Mouse (Mus musculus) lung, embryonic 16.5 days (tissue): Measurements from ENCODE around the gene Lrrc23. TPM values are rescaled to one million over a fixed set of nuclear protein-coding genes. Genes with fewer than 3 reads are reported as not detected.
A peak's percentile ranks its signal among the peaks of the same experiment; 100 is the strongest.

Source experiments
- ATAC-seq: fragments of 200-750 bp; cut with Nextera tagmentation; 2 replicates; pipeline ENCODE4 v1.8.0; 2017; ENCODE audit warnings: low read depth, mild to moderate bottlenecking, moderate library complexity
- H3K27ac ChIP-seq: fragments of 300-500 bp; sonication (generic); 2 replicates; pipeline ENCODE4 v1.5.1; 2014; ENCODE audit warnings: mild to moderate bottlenecking, control low read depth, low read length
- H3K27me3 ChIP-seq: fragments of 300-500 bp; sonication (generic); 2 replicates; pipeline ENCODE4 v1.6.1; 2014; ENCODE audit warnings: low read depth, low read length, mixed read lengths; ENCODE audit not compliant: control insufficient read depth, insufficient read depth
- H3K36me3 ChIP-seq: fragments of 300-500 bp; sonication (generic); 2 replicates; pipeline ENCODE4 v1.6.1; 2014; ENCODE audit warnings: low read length; ENCODE audit not compliant: control insufficient read depth, insufficient read depth
- H3K4me1 ChIP-seq: fragments of 300-500 bp; sonication (generic); replicated peaks from 2 replicates; pipeline ENCODE4 v1.6.1; 2014; ENCODE audit warnings: low read length, mixed read lengths; ENCODE audit not compliant: control insufficient read depth, insufficient read depth
- H3K4me2 ChIP-seq: fragments of 300-500 bp; sonication (generic); 2 replicates; pipeline ENCODE4 v1.6.1; 2014; ENCODE audit warnings: low read depth, low read length, control low read depth
- H3K4me3 ChIP-seq: fragments of 300-500 bp; sonication (generic); 2 replicates; pipeline ENCODE4 v1.5.1; 2014; ENCODE audit warnings: mild to moderate bottlenecking, low read length, control low read depth
- H3K9ac ChIP-seq: fragments of 300-500 bp; sonication (generic); 2 replicates; pipeline ENCODE4 v1.6.1; 2014; ENCODE audit warnings: low read length, control low read depth
- H3K9me3 ChIP-seq: fragments of 300-500 bp; sonication (generic); 2 replicates; pipeline ENCODE4 v1.6.1; 2016; ENCODE audit warnings: low read length; ENCODE audit not compliant: control insufficient read depth
- WGBS: fragments of 180-500 bp; shearing (Covaris S2); extraction: QIAGEN DNeasy Blood & Tissue Kit; methylation state at CpG from one replicate; pipeline ENCODE4 v1.1.7; 2014; 5-methylcytosine and 5-hydroxymethylcytosine counted together
- polyA plus RNA-seq: library from polyadenylated mRNA; unstranded; fragments of >200 nt; fragmentation: Nextera tagmentation; extraction: Ambion mirVana; gene quantifications from 2 replicates; pipeline ENCODE4 v1.2.1, GENCODE M21; 2015

Lrrc23 gene
- polyA plus RNA-seq, 1 experiment from 2014 or later: 34.0 TPM

GRCm38 (mm10) chr6:124765951-124766350, 13.6 kb downstream of the Lrrc23 start:
- Histone ChIP-seq H3K4me3 (no peak overlapping the region), H3K27me3 (peaks cover 3% of the 10 kb centered on the region), H3K4me2 (no peak overlapping the region)

GRCm38 (mm10) chr6:124759259-124759658, 20.3 kb downstream of the Lrrc23 start:
- Histone ChIP-seq H3K27me3 (no peaks in the 10 kb centered on the region), H3K36me3 (no peaks in the 10 kb centered on the region), H3K9ac (peak overlapping the region; percentile 92), H3K9me3 (no peaks in the 10 kb centered on the region), H3K4me2 (peak overlapping the region; percentile 53), H3K4me3 (no peak overlapping the region; the same call in 1 of the 2 replicates), H3K27ac (peak overlapping the region; percentile 97), H3K4me1 (peaks cover 33% of the 10 kb centered on the region)
- ATAC-seq: no peak
- 3% methylated on average over 5 of the region's 5 CpGs for WGBS

More at GRCm38 (mm10) chr6:124765951-124766350, 13.6 kb downstream of the Lrrc23 start:
- Histone ChIP-seq H3K36me3 (no peaks in the 10 kb centered on the region), H3K27ac (no peak overlapping the region), H3K9me3 (no peaks in the 10 kb centered on the region), H3K9ac (no peak overlapping the region), H3K4me1 (peaks cover 12% of the 10 kb centered on the region; the same call in 1 of the 2 replicates)
- ATAC-seq: no peak
- 82% methylated on average over 7 of the region's 7 CpGs for WGBS

GRCm38 (mm10) chr6:124758849-124759232, 20.7 kb downstream of the Lrrc23 start:
- Histone ChIP-seq H3K36me3 (no peaks in the 10 kb centered on the region), H3K4me3 (no peak overlapping the region; the same call in 1 of the 2 replicates), H3K4me1 (peaks cover 37% of the 10 kb centered on the region), H3K9me3 (no peaks in the 10 kb centered on the region), H3K9ac (peak overlapping the region; percentile 92), H3K4me2 (peak overlapping the region; percentile 53), H3K27me3 (no peaks in the 10 kb centered on the region), H3K27ac (peak overlapping the region; percentile 97)
- no peak for ATAC-seq
- WGBS: 46% methylated on average over 2 of the region's 2 CpGs

GRCm38 (mm10) chr6:124757909-124758848, 21.3 kb downstream of the Lrrc23 start:
- 36% methylated on average over 5 of the region's 5 CpGs for WGBS
- no peaks in the 10 kb centered on the region for H3K9me3 ChIP-seq
- H3K9ac ChIP-seq: peak overlapping the region; percentile 92
- no peaks in the 10 kb centered on the region for H3K36me3 ChIP-seq
- peak; percentile 44 for ATAC-seq
- peak overlapping the region; percentile 97 for H3K27ac ChIP-seq
- H3K4me3 ChIP-seq: peak overlapping the region; percentile 75
- peaks cover 39% of the 10 kb centered on the region for H3K4me1 ChIP-seq
- peak overlapping the region; percentile 53 for H3K4me2 ChIP-seq
- no peaks in the 10 kb centered on the region for H3K27me3 ChIP-seq

GRCm38 (mm10) chr6:124757351-124757880, 22.1 kb downstream of the Lrrc23 start:
- whole genome bisulfite sequencing: 2% methylated on average over 5 of the region's 5 CpGs
- no peak for ATAC-seq

GRCm38 (mm10) chr6:124756652-124757350, 22.7 kb downstream of the Lrrc23 start:
- H3K4me2 ChIP-seq: peak overlapping the region; percentile 53
- H3K4me3 ChIP-seq: peak overlapping the region; percentile 75
- H3K36me3 ChIP-seq: no peaks in the 10 kb centered on the region
- H3K9ac ChIP-seq: peak overlapping the region; percentile 92
- H3K27ac ChIP-seq: peak overlapping the region; percentile 97
- under 1% methylated on average over 36 of the region's 54 CpGs for WGBS
- ATAC-seq: peak; percentile 80
- H3K27me3 ChIP-seq: no peaks in the 10 kb centered on the region
- H3K4me1 ChIP-seq: peaks cover 39% of the 10 kb centered on the region
- H3K9me3 ChIP-seq: no peaks in the 10 kb centered on the region

More at GRCm38 (mm10) chr6:124757351-124757880, 22.1 kb downstream of the Lrrc23 start:
- no peaks in the 10 kb centered on the region for H3K9me3 ChIP-seq
- H3K4me1 ChIP-seq: peaks cover 39% of the 10 kb centered on the region
- H3K9ac ChIP-seq: peak overlapping the region; percentile 92
- H3K36me3 ChIP-seq: no peaks in the 10 kb centered on the region
- H3K27me3 ChIP-seq: no peaks in the 10 kb centered on the region
- H3K4me3 ChIP-seq: peak overlapping the region; percentile 75
- H3K4me2 ChIP-seq: peak overlapping the region; percentile 53
- peak overlapping the region; percentile 97 for H3K27ac ChIP-seq

GRCm38 (mm10) chr6:124755831-124756595, 23.5 kb downstream of the Lrrc23 start, which contains the start of the genes Gm45234 and Atn1:
TSS of gene Gm45234 (minus strand) at chr6:124756021.
TSS of gene Atn1 (minus strand) at chr6:124756524.
- no peaks in the 10 kb centered on the region for H3K27me3 ChIP-seq
- H3K27ac ChIP-seq: peak within 1 kb of the TSS; percentile 97
- peaks cover 39% of the 10 kb centered on the region for H3K4me1 ChIP-seq
- peak within 1 kb of the TSS; percentile 92 for H3K9ac ChIP-seq
- under 1% methylated on average over 45 of the region's 100 CpGs for WGBS
- H3K9me3 ChIP-seq: no peaks in the 10 kb centered on the region
- H3K4me3 ChIP-seq: peak within 1 kb of the TSS; percentile 75
- peak within 1 kb of the TSS; percentile 53 for H3K4me2 ChIP-seq
- H3K36me3 ChIP-seq: no peaks in the 10 kb centered on the region
- ATAC-seq: peak; percentile 68

- Histone ChIP-seq H3K27ac (no peak overlapping the region; the same call in 1 of the 2 replicates), H3K4me1 (peaks cover 39% of the 10 kb centered on the region), H3K27me3 (no peaks in the 10 kb centered on the region), H3K36me3 (no peaks in the 10 kb centered on the region), H3K4me3 (peak overlapping the region; percentile 75), H3K9ac (peak overlapping the region; percentile 92), H3K4me2 (peak overlapping the region; percentile 53), H3K9me3 (no peaks in the 10 kb centered on the region)
- ATAC-seq: no peak
- 2% methylated on average over 3 of the region's 3 CpGs for WGBS
These were observed 24.2 kb downstream of the Lrrc23 start for GRCm38 (mm10) chr6:124755306-124755705.
